Mouse (Mus musculus) erythroblast, embryonic 14.5 days (primary cell): ENCODE results near the gene Lgr6.

Experiments used
- GATA1 ChIP-seq: IDR thresholded peaks from 2 replicates; pipeline ENCODE4 v1.6.1; 2012; ENCODE audit warnings: low read length, inconsistent platforms, mixed read lengths
- TAL1 ChIP-seq: IDR thresholded peaks from 3 replicates; pipeline ENCODE4 v1.6.1; 2012; ENCODE audit warnings: low read length, inconsistent platforms, mixed read lengths

DNA sequence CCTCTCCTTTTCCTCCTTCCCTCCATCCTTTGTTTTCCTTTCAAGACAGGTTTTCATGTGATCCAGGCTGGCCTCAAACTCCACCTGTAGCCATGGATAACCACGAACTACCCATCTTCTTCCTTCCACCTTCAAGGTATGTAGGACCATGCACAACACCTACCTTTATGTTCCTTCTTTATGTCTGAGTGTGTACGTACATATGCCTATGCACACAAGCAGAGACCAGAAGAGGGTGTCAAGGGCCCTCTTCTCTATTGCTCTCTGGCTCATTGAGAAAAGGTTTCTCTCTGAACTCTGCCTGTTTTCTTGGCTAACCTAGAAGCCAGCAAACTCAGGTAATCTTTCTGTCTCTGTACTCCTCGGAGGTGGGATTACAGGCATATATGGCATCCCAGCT, 110.3 kb downstream of the Lgr6 start:
- no peak for TF ChIP-seq GATA1
- no peak for TF ChIP-seq TAL1
